Mouse (Mus musculus): ENCODE results near the gene Nsun4. TPM values are rescaled to one million over a fixed set of nuclear protein-coding genes. Genes with fewer than 3 reads are reported as not detected.
A peak's percentile ranks its signal among the peaks of the same experiment; 100 is the strongest.

Nsun4 gene
- polyA plus RNA-seq, 1 experiment from 2014 or later, result 19.8 TPM

- ATAC-seq (ENCODE audit: low FRiP score, low read depth), result no peak
- H3K9me3 ChIP-seq, result peaks cover 8% of the 10 kb centered on the region; the same call in 1 of the 2 replicates
- no peak overlapping the region for H3K27ac ChIP-seq
- H3K4me1 ChIP-seq, result no peaks in the 10 kb centered on the region
- H3K4me3 ChIP-seq, result no peak overlapping the region
- WGBS, result 52% methylated on average over 2 of the region's 2 CpGs
- H3K9ac ChIP-seq, result no peak overlapping the region
- H3K4me2 ChIP-seq (replicated peaks), result no peak overlapping the region
- 0 out of 2 replicates have a peak, but pooled peaks cover 3% of the 10 kb centered on the region for H3K27me3 ChIP-seq
- no peaks in the 10 kb centered on the region for H3K36me3 ChIP-seq
Measured at GRCm38 (mm10) chr4:115995376-115995730, 58.3 kb downstream of the Nsun4 start.

GRCm38 (mm10) chr4:115994662-115995375 is 58.9 kb downstream of the Nsun4 start:
- no peaks in the 10 kb centered on the region for H3K4me1 ChIP-seq
- ATAC-seq (ENCODE audit: low FRiP score, low read depth), result no peak
- H3K27ac ChIP-seq, result no peak overlapping the region
- H3K4me2 ChIP-seq (replicated peaks), result no peak overlapping the region
- no peak overlapping the region for H3K9ac ChIP-seq
- peaks cover 8% of the 10 kb centered on the region; the same call in 1 of the 2 replicates for H3K9me3 ChIP-seq
- H3K36me3 ChIP-seq, result no peaks in the 10 kb centered on the region
- H3K27me3 ChIP-seq, result 0 out of 2 replicates have a peak, but pooled peaks cover 3% of the 10 kb centered on the region
- no peak overlapping the region for H3K4me3 ChIP-seq
- WGBS, result 83% methylated on average over 16 of the region's 16 CpGs

- H3K4me3 ChIP-seq, result no peak overlapping the region
- no peak overlapping the region for H3K27ac ChIP-seq
- no peak for ATAC-seq (ENCODE audit: low FRiP score, low read depth)
- no peak overlapping the region for H3K9ac ChIP-seq
- H3K4me2 ChIP-seq (replicated peaks), result no peak overlapping the region
- 79% methylated on average over 7 of the region's 7 CpGs for WGBS
- H3K36me3 ChIP-seq, result no peaks in the 10 kb centered on the region
- peaks cover 22% of the 10 kb centered on the region for H3K27me3 ChIP-seq
- H3K4me1 ChIP-seq, result no peaks in the 10 kb centered on the region
- H3K9me3 ChIP-seq, result peaks cover 8% of the 10 kb centered on the region; the same call in 1 of the 2 replicates
Measured at GRCm38 (mm10) chr4:115989382-115989781, 64.3 kb downstream of the Nsun4 start.

GRCm38 (mm10) chr4:115987858-115988530 is 65.7 kb downstream of the Nsun4 start:
- 69% methylated on average over 5 of the region's 5 CpGs for WGBS
- Histone ChIP-seq H3K9ac (no peak overlapping the region), H3K27ac (no peak overlapping the region), H3K4me1 (no peaks in the 10 kb centered on the region), H3K4me3 (no peak overlapping the region), H3K36me3 (no peaks in the 10 kb centered on the region), H3K4me2 (replicated peaks) (no peak overlapping the region), H3K27me3 (peaks cover 33% of the 10 kb centered on the region), H3K9me3 (peaks cover 8% of the 10 kb centered on the region; the same call in 1 of the 2 replicates)
- no peak for ATAC-seq (ENCODE audit: low FRiP score, low read depth)

GRCm38 (mm10) chr4:115987436-115987835 is 66.2 kb downstream of the Nsun4 start:
- Histone ChIP-seq H3K9ac (no peak overlapping the region), H3K27ac (no peak overlapping the region), H3K9me3 (peaks cover 8% of the 10 kb centered on the region; the same call in 1 of the 2 replicates), H3K4me3 (no peak overlapping the region), H3K4me1 (no peaks in the 10 kb centered on the region), H3K27me3 (peaks cover 35% of the 10 kb centered on the region), H3K36me3 (no peaks in the 10 kb centered on the region), H3K4me2 (replicated peaks) (no peak overlapping the region)
- ATAC-seq (ENCODE audit: low FRiP score, low read depth), result no peak
- 92% methylated on average over 1 of the region's 1 CpGs for WGBS

- Histone ChIP-seq H3K27ac (no peak overlapping the region), H3K4me1 (no peaks in the 10 kb centered on the region), H3K27me3 (peaks cover 59% of the 10 kb centered on the region), H3K36me3 (no peaks in the 10 kb centered on the region), H3K9me3 (no peaks in the 10 kb centered on the region), H3K9ac (no peak overlapping the region), H3K4me2 (replicated peaks) (no peak overlapping the region), H3K4me3 (no peak overlapping the region)
- 33% methylated on average over 8 of the region's 8 CpGs for WGBS
- no peak for ATAC-seq (ENCODE audit: low FRiP score, low read depth)
Measured at GRCm38 (mm10) chr4:115984967-115985366, 68.7 kb downstream of the Nsun4 start.

- WGBS, result 1% methylated on average over 13 of the region's 13 CpGs
- Histone ChIP-seq H3K27ac (no peak overlapping the region), H3K9me3 (no peaks in the 10 kb centered on the region), H3K27me3 (peaks cover 67% of the 10 kb centered on the region), H3K4me1 (peaks cover 8% of the 10 kb centered on the region), H3K4me2 (replicated peaks) (no peak overlapping the region), H3K36me3 (no peaks in the 10 kb centered on the region), H3K9ac (0 out of 2 replicates have a peak overlapping the region, but pooled peaks have one; percentile 35), H3K4me3 (0 out of 2 replicates have a peak overlapping the region, but pooled peaks have one; percentile 0)
- ATAC-seq (ENCODE audit: low FRiP score, low read depth), result no peak
Measured at GRCm38 (mm10) chr4:115984111-115984510, 69.6 kb downstream of the Nsun4 start.

Other genes with a start within 250 kb of the Nsun4 start
- 12.6 and 14.4 TPM in 2 replicates for gene Mob3c, start 225.8 kb downstream of the Nsun4 start, polyA plus RNA-seq (2015; fragmentation: Nextera tagmentation; extraction: Ambion mirVana)
- gene Mknk1, start 214.7 kb downstream of the Nsun4 start, polyA plus RNA-seq (2015; fragmentation: Nextera tagmentation; extraction: Ambion mirVana), result 29.6 and 32.9 TPM in 2 replicates
- not detected in 2 replicates for gene Kncn, start 169.5 kb downstream of the Nsun4 start, polyA plus RNA-seq (2015; fragmentation: Nextera tagmentation; extraction: Ambion mirVana)
- not detected in 2 replicates for gene 6430628N08Rik, start 163.2 kb downstream of the Nsun4 start, polyA plus RNA-seq (2015; fragmentation: Nextera tagmentation; extraction: Ambion mirVana)
- gene Dmbx1, start 114.0 kb downstream of the Nsun4 start, polyA plus RNA-seq (2015; fragmentation: Nextera tagmentation; extraction: Ambion mirVana), result 0.18 TPM in 1 of 2 replicates, not detected in the other
- 0.61 and 0.75 TPM in 2 replicates for gene Faah, start 36.0 kb downstream of the Nsun4 start, polyA plus RNA-seq (2015; fragmentation: Nextera tagmentation; extraction: Ambion mirVana)
- 456 and 481 TPM in 2 replicates for gene Uqcrh, start 21.2 kb upstream of the Nsun4 start, polyA plus RNA-seq (2015; fragmentation: Nextera tagmentation; extraction: Ambion mirVana)
- 83.1 and 86.8 TPM in 2 replicates for gene Lrrc41, start 21.4 kb upstream of the Nsun4 start, polyA plus RNA-seq (2015; fragmentation: Nextera tagmentation; extraction: Ambion mirVana)
- gene Rad54l, start 69.8 kb upstream of the Nsun4 start, polyA plus RNA-seq (2015; fragmentation: Nextera tagmentation; extraction: Ambion mirVana), result 38.0 TPM in 2 replicates
- 63.4 and 69.0 TPM in 2 replicates for gene Pomgnt1, start 70.0 kb upstream of the Nsun4 start, polyA plus RNA-seq (2015; fragmentation: Nextera tagmentation; extraction: Ambion mirVana)
- 2.3 and 2.6 TPM in 2 replicates for gene Lurap1, start 97.5 kb upstream of the Nsun4 start, polyA plus RNA-seq (2015; fragmentation: Nextera tagmentation; extraction: Ambion mirVana)
- gene Tspan1, start 113.7 kb upstream of the Nsun4 start, polyA plus RNA-seq (2015; fragmentation: Nextera tagmentation; extraction: Ambion mirVana), result 0.10 TPM in 1 of 2 replicates, not detected in the other
- not detected in 2 replicates for gene 1700042G07Rik, start 119.5 kb upstream of the Nsun4 start, polyA plus RNA-seq (2015; fragmentation: Nextera tagmentation; extraction: Ambion mirVana)
- gene Gm49337, start 119.5 kb upstream of the Nsun4 start, polyA plus RNA-seq (2015; fragmentation: Nextera tagmentation; extraction: Ambion mirVana), result not detected in 2 replicates
- 25.3 and 27.9 TPM in 2 replicates for gene Pik3r3, start 167.7 kb upstream of the Nsun4 start, polyA plus RNA-seq (2015; fragmentation: Nextera tagmentation; extraction: Ambion mirVana)